Mouse (Mus musculus): ENCODE results near the gene Cox19.

- TF ChIP-seq CTCF (IDR thresholded peaks at IDR 0.05; ENCODE audit: extremely low read depth, insufficient read depth, low read length) = no peak
- no peak for TF ChIP-seq POLR2A (IDR thresholded peaks at IDR 0.05; ENCODE audit: extremely low read depth, insufficient read depth, low read length)
Observed at GRCm38 (mm10) chr5:139394399-139394798, 43.2 kb upstream of the Cox19 start.
